Mouse (Mus musculus) CH12.LX (cell line): ENCODE data around the gene St6galnac1. TPM values are rescaled to one million over a fixed set of nuclear protein-coding genes. Genes with fewer than 3 reads are reported as not detected.

Experiments
- DNase-seq: peaks from one replicate; pipeline ENCODE4 v3.0.0-alpha.2; 2013; ENCODE audit errors: extremely low read depth
- H3K27ac ChIP-seq: 2 replicates; pipeline ENCODE4 v1.5.1; 2012; ENCODE audit warnings: low read depth, mild to moderate bottlenecking, control low read depth, moderate library complexity; ENCODE audit not compliant: insufficient read depth
- H3K27me3 ChIP-seq: replicated peaks from 2 replicates; pipeline ENCODE3; 2012; ENCODE audit warnings: inconsistent platforms
- H3K36me3 ChIP-seq, 2 experiments: replicated peaks in 1 of 2; 2 replicates each; pipeline versions ENCODE3 to v1.6.1; 2012; ENCODE audit warnings: inconsistent platforms in 1 of 2, low read length in 1 of 2, mild to moderate bottlenecking in 1 of 2, mixed read lengths in 1 of 2, moderate library complexity in 1 of 2; ENCODE audit not compliant: control insufficient read depth in 1 of 2, insufficient read depth in 1 of 2
- H3K4me1 ChIP-seq, 2 experiments: 2 replicates each; pipeline ENCODE4 v1.6.1; 2012; ENCODE audit warnings: inconsistent platforms in 1 of 2, moderate library complexity in 1 of 2; ENCODE audit not compliant: insufficient read depth in 2 of 2, control insufficient read depth in 1 of 2
- H3K4me2 ChIP-seq: 2 replicates; pipeline ENCODE4 v1.6.1; 2012; ENCODE audit warnings: low read depth, mild to moderate bottlenecking, control low read depth; ENCODE audit not compliant: poor library complexity, insufficient read depth, severe bottlenecking
- H3K4me3 ChIP-seq, 3 experiments: fragments of 150-350 bp in 1 of 3; sonication (generic) in 1 of 3; replicated peaks in 1 of 3; 2 replicates each; pipeline versions ENCODE3 to v1.5.1; 2011 to 2012; ENCODE audit warnings: low read depth in 2 of 3, low read length in 2 of 3, mild to moderate bottlenecking in 2 of 3, moderate library complexity in 2 of 3, control low read depth in 1 of 3, improper control_type of control experiment in 1 of 3, inconsistent platforms in 1 of 3, mixed read lengths in 1 of 3; ENCODE audit not compliant: poor library complexity in 1 of 3
- H3K79me2 ChIP-seq: replicated peaks from 2 replicates; pipeline ENCODE4 v1.6.1; 2012; ENCODE audit warnings: mild to moderate bottlenecking, moderate library complexity; ENCODE audit not compliant: control insufficient read depth, poor library complexity, insufficient read depth, severe bottlenecking; ENCODE audit errors: extremely low read depth
- H3K9ac ChIP-seq: 2 replicates; pipeline ENCODE4 v1.6.1; 2012; ENCODE audit warnings: low read depth, mild to moderate bottlenecking, control low read depth, moderate library complexity; ENCODE audit not compliant: insufficient read depth
- H3K9me3 ChIP-seq: replicated peaks from 2 replicates; pipeline ENCODE3; 2012; ENCODE audit warnings: low read length, inconsistent platforms, mixed read lengths
- BHLHE40 ChIP-seq: IDR thresholded peaks from 2 replicates; pipeline ENCODE4 v1.6.1; 2011; ENCODE audit warnings: mild to moderate bottlenecking, low read depth, low read length, improper control_type of control experiment
- CTCF ChIP-seq, 2 experiments: IDR thresholded peaks in 1 of 2; conservative IDR thresholded peaks in 1 of 2; 2 replicates each; pipeline ENCODE4 v1.5.1; 2011 to 2012; ENCODE audit warnings: low read depth in 2 of 2, low read length in 2 of 2, improper control_type of control experiment in 1 of 2, inconsistent platforms in 1 of 2, mild to moderate bottlenecking in 1 of 2, moderate library complexity in 1 of 2
- E2F4 ChIP-seq: IDR thresholded peaks from 2 replicates; pipeline ENCODE4 v1.6.1; 2011; ENCODE audit warnings: low read depth, low read length, improper control_type of control experiment; ENCODE audit not compliant: insufficient replicate concordance
- ELF1 ChIP-seq: IDR thresholded peaks from 2 replicates; pipeline ENCODE4 v1.6.1; 2014; ENCODE audit warnings: low read depth, mild to moderate bottlenecking, inconsistent platforms, low read length, improper control_type of control experiment
- EP300 ChIP-seq: IDR thresholded peaks from 2 replicates; pipeline ENCODE4 v1.6.1; 2011; ENCODE audit warnings: low read length, improper control_type of control experiment
- ETS1 ChIP-seq: conservative IDR thresholded peaks from 2 replicates; pipeline ENCODE4 v1.6.1; 2012; ENCODE audit warnings: low read depth, mild to moderate bottlenecking, inconsistent platforms, low read length, improper control_type of control experiment, moderate library complexity
- GABPA ChIP-seq: IDR thresholded peaks from 2 replicates; pipeline ENCODE4 v1.6.1; 2012; ENCODE audit warnings: low read depth, low read length, improper control_type of control experiment, inconsistent platforms; ENCODE audit not compliant: insufficient replicate concordance
- HCFC1 ChIP-seq: IDR thresholded peaks from 2 replicates; pipeline ENCODE4 v1.6.1; 2012; ENCODE audit warnings: low read depth, mild to moderate bottlenecking, inconsistent platforms, low read length, improper control_type of control experiment
- JUN ChIP-seq: IDR thresholded peaks from 2 replicates; pipeline ENCODE4 v1.6.1; 2011; ENCODE audit warnings: low read depth, mild to moderate bottlenecking, low read length, improper control_type of control experiment, moderate library complexity; ENCODE audit not compliant: insufficient read depth
- JUND ChIP-seq: conservative IDR thresholded peaks from 2 replicates; pipeline ENCODE4 v1.6.1; 2011; ENCODE audit warnings: low read depth, low read length, improper control_type of control experiment
- KAT2A ChIP-seq: IDR thresholded peaks from 2 replicates; pipeline ENCODE4 v1.6.1; 2012; ENCODE audit warnings: low read length, improper control_type of control experiment, inconsistent platforms; ENCODE audit not compliant: insufficient replicate concordance
- MAFK ChIP-seq: IDR thresholded peaks from 2 replicates; pipeline ENCODE4 v1.6.1; 2011; ENCODE audit warnings: low read length, improper control_type of control experiment; ENCODE audit not compliant: insufficient replicate concordance
- MAX ChIP-seq: IDR thresholded peaks from 2 replicates; pipeline ENCODE4 v1.6.1; 2011; ENCODE audit warnings: low read length, improper control_type of control experiment
- MAZ ChIP-seq: IDR thresholded peaks from 2 replicates; pipeline ENCODE4 v1.6.1; 2012; ENCODE audit warnings: low read depth, mild to moderate bottlenecking, inconsistent platforms, low read length, improper control_type of control experiment, moderate library complexity
- MEF2A ChIP-seq: IDR thresholded peaks from 2 replicates; pipeline ENCODE4 v1.6.1; 2014; ENCODE audit warnings: low read depth, mild to moderate bottlenecking, inconsistent platforms, low read length, improper control_type of control experiment, borderline replicate concordance
- MXI1 ChIP-seq: IDR thresholded peaks from 2 replicates; pipeline ENCODE4 v1.6.1; 2011; ENCODE audit warnings: mild to moderate bottlenecking, low read depth, low read length, improper control_type of control experiment
- MYC ChIP-seq: IDR thresholded peaks from 2 replicates; pipeline ENCODE4 v1.6.1; 2011; ENCODE audit warnings: low read depth, mild to moderate bottlenecking, improper control_type of control experiment, low read length
- NELFE ChIP-seq: IDR thresholded peaks from 2 replicates; pipeline ENCODE4 v1.6.1; 2011; ENCODE audit warnings: low read depth, low read length, improper control_type of control experiment
- PAX5 ChIP-seq: IDR thresholded peaks from 2 replicates; pipeline ENCODE4 v1.6.1; 2012; ENCODE audit warnings: low read length, inconsistent platforms, mixed read lengths
- POLR2A ChIP-seq: IDR thresholded peaks from 2 replicates; pipeline ENCODE4 v1.6.1; 2011; ENCODE audit warnings: low read depth, mild to moderate bottlenecking, improper control_type of control experiment, low read length
- POLR2AphosphoS2 ChIP-seq: IDR thresholded peaks from 2 replicates; pipeline ENCODE4 v1.6.1; 2011; ENCODE audit warnings: low read depth, low read length, improper control_type of control experiment
- RAD21 ChIP-seq: IDR thresholded peaks from 2 replicates; pipeline ENCODE4 v1.6.1; 2011; ENCODE audit warnings: low read depth, mild to moderate bottlenecking, low read length, improper control_type of control experiment, moderate library complexity
- RCOR1 ChIP-seq: conservative IDR thresholded peaks from 2 replicates; pipeline ENCODE4 v1.6.1; 2012; ENCODE audit warnings: low read depth, mild to moderate bottlenecking, inconsistent platforms, low read length, improper control_type of control experiment
- SIN3A ChIP-seq: IDR thresholded peaks from 2 replicates; pipeline ENCODE4 v1.6.1; 2012; ENCODE audit warnings: low read length, improper control_type of control experiment, inconsistent platforms
- SMC3 ChIP-seq: IDR thresholded peaks from 2 replicates; pipeline ENCODE4 v1.6.1; 2011; ENCODE audit warnings: low read depth, low read length, improper control_type of control experiment
- TBP ChIP-seq: conservative IDR thresholded peaks from 2 replicates; pipeline ENCODE4 v1.6.1; 2011; ENCODE audit warnings: low read depth, low read length, improper control_type of control experiment
- TCF12 ChIP-seq: IDR thresholded peaks from 2 replicates; pipeline ENCODE4 v1.6.1; 2014; ENCODE audit warnings: low read depth, mild to moderate bottlenecking, inconsistent platforms, low read length, improper control_type of control experiment
- UBTF ChIP-seq: IDR thresholded peaks from 2 replicates; pipeline ENCODE4 v1.6.1; 2012; ENCODE audit warnings: low read depth, mild to moderate bottlenecking, inconsistent platforms, low read length, improper control_type of control experiment, moderate library complexity
- USF1 ChIP-seq: IDR thresholded peaks from 2 replicates; pipeline ENCODE4 v1.6.1; 2014; ENCODE audit warnings: low read depth, mild to moderate bottlenecking, inconsistent platforms, low read length, improper control_type of control experiment
- USF2 ChIP-seq: conservative IDR thresholded peaks from 2 replicates; pipeline ENCODE4 v1.6.1; 2011; ENCODE audit warnings: low read depth, low read length, improper control_type of control experiment
- ZC3H11A ChIP-seq: IDR thresholded peaks from 2 replicates; pipeline ENCODE4 v1.6.1; 2012; ENCODE audit warnings: low read depth, mild to moderate bottlenecking, inconsistent platforms, low read length, improper control_type of control experiment
- ZMIZ1 ChIP-seq: IDR thresholded peaks from 2 replicates; pipeline ENCODE4 v1.6.1; 2012; ENCODE audit warnings: low read depth, mild to moderate bottlenecking, inconsistent platforms, low read length, improper control_type of control experiment
- ZNF384 ChIP-seq: IDR thresholded peaks from 2 replicates; pipeline ENCODE4 v1.6.1; 2012; ENCODE audit warnings: low read depth, low read length, improper control_type of control experiment, inconsistent platforms
- dilution Hi-C: fragments of 300-500 bp; cut with MboI; formaldehyde crosslinking; loops from 2 replicates; pipeline ENCODE4 v1.14.3; 2020; ENCODE audit warnings: low sequenced_read_pairs; ENCODE audit not compliant: extremely low pct_unique_long_range_greater_than_20kb, extremely low pct_ligation_motif_present
- in situ Hi-C: fragments of 300-500 bp; cut with MboI; formaldehyde crosslinking; loops from 3 replicates; pipeline ENCODE4 v1.14.3; 2019; ENCODE audit warnings: low sequenced_read_pairs, low pct_ligation_motif_present, low pct_unique_long_range_greater_than_20kb, mixed read lengths
- polyA plus RNA-seq: library from polyadenylated mRNA; unstranded; fragments of >175 nt; gene quantifications from 2 replicates; pipeline ENCODE4 v1.2.1, GENCODE M21; 2012; ENCODE audit warnings: low read depth; ENCODE audit not compliant: insufficient read length
- total RNA-seq, 2 experiments: library from RNA; depleted of rRNA; stranded (reverse); fragments of 300-350 nt in 1 of 2; fragments of >200 nt in 1 of 2; gene quantifications; 2 replicates each; pipeline ENCODE4 v1.2.3; 2012 to 2014

Gene St6galnac1
- total and polyA plus RNA-seq, 3 experiments: not detected

DNA sequence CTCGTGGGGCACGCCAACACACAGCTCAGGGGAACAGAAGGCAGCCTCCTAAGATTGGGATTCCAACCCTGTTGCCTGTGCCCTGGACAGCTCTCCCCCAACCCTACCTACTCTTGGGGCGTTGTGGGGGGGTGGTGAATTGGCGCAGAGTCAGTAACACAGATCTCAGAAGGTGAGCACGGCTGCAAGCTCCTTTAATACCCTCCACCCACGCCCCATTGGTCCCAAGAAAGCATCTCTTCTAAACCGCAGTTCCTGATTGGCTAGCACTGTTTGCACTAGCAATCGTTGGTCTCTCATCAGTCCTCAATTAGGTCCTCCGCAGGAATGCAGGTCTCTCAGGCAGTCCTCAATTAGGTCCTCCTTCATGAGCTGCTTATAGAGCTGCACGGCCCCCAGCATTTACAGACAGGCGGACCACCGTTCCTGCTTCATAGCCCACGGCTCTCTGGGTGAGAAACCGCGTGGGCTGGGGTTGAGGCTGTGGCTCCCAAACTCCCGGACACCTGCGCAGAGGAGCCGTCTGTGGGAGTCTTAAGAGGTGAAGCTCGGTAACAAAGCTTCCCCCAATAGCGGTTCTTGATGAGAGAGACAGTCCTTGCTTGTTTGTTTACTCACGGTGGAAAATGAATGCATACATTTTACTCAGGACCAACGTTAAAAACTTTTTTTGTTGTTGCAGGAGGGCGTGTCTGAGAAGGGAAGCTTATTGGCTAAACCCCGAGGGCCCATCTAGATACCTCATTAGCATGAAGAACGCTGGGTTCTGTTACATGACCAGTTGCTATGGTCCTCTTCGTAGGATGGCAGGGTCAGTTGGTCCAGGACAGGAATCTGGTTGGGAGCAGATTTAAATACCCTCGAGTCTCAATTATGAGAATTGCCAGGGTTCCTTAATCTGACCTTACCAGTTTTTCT lies 50.0 kb downstream of the St6galnac1 start:
- H3K9me3 ChIP-seq: peaks cover 7% of the 10 kb centered on the region
- dilution Hi-C loops (no loop called here), in situ Hi-C loops (no loop called here)
- DNase-seq: no peak
- H3K4me3 ChIP-seq: no peak overlapping the region
- no peaks in the 10 kb centered on the region for H3K79me2 ChIP-seq
- H3K4me1 ChIP-seq: peaks cover 8 to 9% of the 10 kb centered on the region in 2 experiments; a peak in 3 of 4 replicates
- no peak overlapping the region for H3K9ac ChIP-seq
- H3K27ac ChIP-seq: no peak overlapping the region
- no peaks in the 10 kb centered on the region for H3K36me3 ChIP-seq
- TF ChIP-seq ETS1 (no peak), JUND (no peak), BHLHE40 (no peak), CTCF (conservative IDR thresholded peaks at IDR 0.05 in 1 of 2, IDR thresholded peaks at IDR 0.05 in 1 of 2; ENCODE audit: low read depth in 2 of 2, low read length in 2 of 2) (no peak), MAX (no peak), TCF12 (0 out of 2 replicates have a peak, but pooled peaks have one; percentile 47), RCOR1 (0 out of 2 replicates have a peak, but pooled peaks have one; percentile 27), PAX5 (no peak), ELF1 (no peak), ZNF384 (no peak), ZC3H11A (no peak), UBTF (no peak), EP300 (no peak), MXI1 (no peak), TBP (peak; percentile 81; the same call in 1 of the 2 replicates), HCFC1 (peak; percentile 64; the same call in 1 of the 2 replicates), E2F4 (no peak), KAT2A (no peak), ZMIZ1 (no peak), MAFK (no peak), USF1 (no peak), POLR2A (peak; percentile 55; the same call in 1 of the 2 replicates), NELFE (no peak), SMC3 (no peak), GABPA (no peak), USF2 (no peak), POLR2AphosphoS2 (no peak), MYC (no peak), SIN3A (no peak), JUN (no peak), MAZ (no peak), RAD21 (no peak), MEF2A (no peak)
- H3K4me2 ChIP-seq: no peak overlapping the region
- H3K27me3 ChIP-seq: no peaks in the 10 kb centered on the region
